Mouse (Mus musculus): ENCODE results near the gene Creb3l4. TPM values are rescaled to one million over a fixed set of nuclear protein-coding genes. Genes with fewer than 3 reads are reported as not detected.

The Creb3l4 gene
- polyA plus RNA-seq, 1 experiment from 2014 or later, result 10.9 TPM

DNA sequence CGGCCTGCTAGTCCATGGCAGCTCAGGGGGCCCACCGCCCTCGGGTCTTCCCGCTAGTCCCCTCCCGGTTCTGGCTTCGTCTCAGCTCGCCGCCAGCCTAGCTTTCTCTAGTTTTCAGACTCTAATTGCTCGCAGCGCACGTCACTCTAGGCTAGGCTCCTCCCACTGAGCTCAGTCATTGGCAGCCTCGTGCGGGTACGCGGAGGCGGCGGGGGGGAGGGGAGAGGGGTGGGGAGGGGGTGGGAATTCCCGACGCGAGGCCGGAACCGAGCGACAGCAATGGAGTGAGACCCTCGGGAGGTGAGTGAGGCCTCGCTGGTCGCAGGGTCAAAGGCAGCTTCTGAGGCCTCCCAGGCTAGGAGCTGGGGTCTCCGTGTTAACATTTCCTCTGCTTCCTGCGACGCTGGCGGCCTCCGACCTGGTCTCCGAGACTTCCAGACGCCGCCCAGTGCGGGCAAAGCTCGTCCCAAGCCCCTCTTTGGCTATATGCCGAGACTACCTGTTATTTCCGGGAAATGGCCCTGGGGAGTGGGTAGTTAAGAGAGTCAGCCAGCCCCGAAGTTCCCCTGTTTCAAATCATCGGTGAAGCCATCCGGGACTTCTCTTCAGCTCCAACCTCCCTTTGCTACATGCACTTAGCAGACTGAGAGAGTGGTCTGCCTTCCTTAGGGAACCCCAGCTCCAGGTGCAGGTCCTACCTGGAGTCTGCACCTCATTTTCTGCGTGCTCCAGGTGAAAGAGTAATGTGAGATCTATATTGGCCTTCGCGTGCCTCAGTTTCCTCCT, 4.8 kb upstream of the Creb3l4 start, which contains the start of gene Slc39a1:
TSS of gene Slc39a1 (plus strand) at position 213 of the 786 bp plus-strand sequence.
- no peaks in the 10 kb centered on the region for H3K27me3 ChIP-seq
- H3K4me2 ChIP-seq (replicated peaks), result peak within 1 kb of the TSS; percentile 90
- H3K27ac ChIP-seq, result peak within 1 kb of the TSS; percentile 91
- H3K9me3 ChIP-seq, result no peaks in the 10 kb centered on the region
- peaks cover 22% of the 10 kb centered on the region for H3K36me3 ChIP-seq
- peak; percentile 94 for ATAC-seq (ENCODE audit: low FRiP score, low read depth)
- H3K9ac ChIP-seq, result peak within 1 kb of the TSS; percentile 82
- H3K4me3 ChIP-seq, result peak within 1 kb of the TSS; percentile 79
- peaks cover 23% of the 10 kb centered on the region for H3K4me1 ChIP-seq
- under 1% methylated on average over 39 of the region's 44 CpGs for WGBS

DNA sequence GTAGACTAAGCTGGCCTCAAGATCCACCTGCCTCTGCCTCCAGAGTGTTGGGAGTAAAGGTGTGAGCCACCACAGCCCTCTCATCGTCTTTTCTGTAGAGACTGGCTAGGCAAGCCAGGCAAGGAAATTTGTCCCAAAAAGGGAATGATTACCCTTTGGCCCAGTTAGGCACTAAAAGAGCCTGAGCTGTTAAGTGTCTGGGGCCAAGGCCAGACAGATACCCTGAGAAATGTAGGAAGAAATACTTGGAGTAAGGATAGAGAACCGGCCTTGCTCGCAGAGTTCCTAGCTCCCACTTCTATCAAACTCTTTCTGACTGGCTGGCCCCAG, 4.3 kb upstream of the Creb3l4 start:
- H3K4me1 ChIP-seq, result peaks cover 29% of the 10 kb centered on the region
- peak overlapping the region; percentile 82 for H3K9ac ChIP-seq
- H3K4me2 ChIP-seq (replicated peaks), result peak overlapping the region; percentile 90
- H3K9me3 ChIP-seq, result no peaks in the 10 kb centered on the region
- peak overlapping the region; percentile 91 for H3K27ac ChIP-seq
- no peaks in the 10 kb centered on the region for H3K27me3 ChIP-seq
- 0% methylated on average over 3 of the region's 3 CpGs for WGBS
- peak; percentile 13; the same call in 1 of the 2 replicates for ATAC-seq (ENCODE audit: low FRiP score, low read depth)
- peak overlapping the region; percentile 79 for H3K4me3 ChIP-seq
- peaks cover 22% of the 10 kb centered on the region for H3K36me3 ChIP-seq

DNA sequence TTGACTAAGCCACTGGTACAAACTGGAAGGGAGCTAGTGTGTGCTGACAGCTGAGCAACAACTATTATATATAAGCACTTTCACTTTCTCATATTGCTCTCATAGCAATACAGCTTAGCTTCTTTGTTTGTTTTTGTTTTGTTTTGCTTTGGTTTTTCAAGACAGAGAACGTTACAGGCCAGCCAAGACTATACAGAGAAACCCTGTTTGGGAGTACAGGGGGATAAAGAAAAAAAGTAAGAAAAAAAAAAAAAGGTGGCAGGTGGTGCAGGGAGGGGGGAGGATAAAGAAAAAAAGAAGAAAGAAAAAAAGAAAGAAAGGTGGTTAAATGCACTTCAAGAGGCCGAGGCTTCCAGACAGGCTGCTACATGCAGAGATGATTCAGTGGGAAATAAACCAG, 2.1 kb upstream of the Creb3l4 start:
- H3K4me3 ChIP-seq, result no peak overlapping the region
- H3K27ac ChIP-seq, result no peak overlapping the region
- H3K9ac ChIP-seq, result no peak overlapping the region
- H3K27me3 ChIP-seq, result no peaks in the 10 kb centered on the region
- no peaks in the 10 kb centered on the region for H3K9me3 ChIP-seq
- WGBS, result 76% methylated on average over 2 of the region's 2 CpGs
- no peak for ATAC-seq (ENCODE audit: low FRiP score, low read depth)
- no peak overlapping the region for H3K4me2 ChIP-seq (replicated peaks)
- H3K4me1 ChIP-seq, result peaks cover 37% of the 10 kb centered on the region
- H3K36me3 ChIP-seq, result peaks cover 7% of the 10 kb centered on the region

DNA sequence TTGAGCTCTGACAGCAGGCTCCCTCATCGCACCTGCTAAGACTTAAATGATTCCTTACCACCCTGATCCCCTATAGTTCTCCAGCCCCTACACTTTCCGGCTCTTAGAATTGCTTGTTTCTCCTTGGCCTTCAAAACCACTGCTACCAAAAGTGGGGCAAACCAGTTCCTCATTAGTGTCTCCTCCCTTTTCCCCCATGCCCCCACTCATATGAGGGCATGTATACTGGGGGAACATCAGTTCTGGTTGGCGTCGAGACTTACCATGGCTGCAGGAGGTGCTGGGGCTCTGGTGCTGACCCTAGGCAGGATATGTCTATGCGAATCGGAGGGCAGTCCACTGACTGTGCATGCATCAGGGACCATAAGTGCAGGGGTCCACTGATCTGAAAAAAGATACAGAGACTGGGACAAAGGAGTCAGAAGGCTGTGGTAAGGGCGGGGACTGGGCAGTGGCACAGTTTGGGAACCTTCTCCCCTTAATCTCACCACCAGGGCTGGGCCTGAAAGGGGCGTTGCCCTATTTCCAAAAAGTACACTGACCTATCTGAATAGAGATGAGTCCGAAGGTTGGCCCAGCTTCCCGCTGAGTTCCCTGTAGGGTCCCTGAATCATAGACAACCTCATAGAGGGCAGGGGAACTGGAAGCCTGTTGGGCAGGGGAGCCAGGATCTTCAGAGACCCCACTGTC, 1.5 kb downstream of the Creb3l4 start:
- Histone ChIP-seq H3K27ac (no peak overlapping the region), H3K9ac (peak overlapping the region; percentile 59), H3K27me3 (no peaks in the 10 kb centered on the region), H3K4me2 (replicated peaks) (peak overlapping the region; percentile 64), H3K9me3 (no peaks in the 10 kb centered on the region), H3K36me3 (peaks cover 4% of the 10 kb centered on the region), H3K4me3 (no peak overlapping the region), H3K4me1 (peaks cover 22% of the 10 kb centered on the region)
- WGBS, result 85% methylated on average over 10 of the region's 10 CpGs
- no peak for ATAC-seq (ENCODE audit: low FRiP score, low read depth)

DNA sequence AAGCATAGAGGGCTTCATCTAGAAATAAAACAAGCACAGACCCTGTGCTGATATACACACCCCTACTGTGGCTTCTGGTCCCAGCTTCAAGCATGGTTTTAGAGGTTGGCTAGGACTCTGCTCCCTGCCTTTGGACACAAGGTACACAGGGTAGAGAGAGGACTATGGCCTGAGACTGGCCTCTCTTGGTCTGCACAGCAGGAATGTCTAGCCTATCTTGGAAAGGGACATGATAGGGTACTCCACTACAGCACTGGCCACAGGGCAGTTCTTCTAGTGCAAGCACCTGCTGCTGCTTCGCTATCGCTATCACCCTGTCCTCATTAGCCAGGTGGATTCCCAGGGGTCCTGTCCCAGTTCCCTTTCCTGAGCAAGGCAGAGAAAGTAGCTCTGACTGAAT, 2.1 kb downstream of the Creb3l4 start:
- peaks cover 22% of the 10 kb centered on the region for H3K4me1 ChIP-seq
- no peak overlapping the region; the same call in 1 of the 2 replicates for H3K9ac ChIP-seq
- no peak overlapping the region for H3K4me3 ChIP-seq
- H3K27me3 ChIP-seq, result no peaks in the 10 kb centered on the region
- WGBS, result 83% methylated on average over 2 of the region's 2 CpGs
- no peak overlapping the region for H3K4me2 ChIP-seq (replicated peaks)
- peaks cover 7% of the 10 kb centered on the region for H3K36me3 ChIP-seq
- ATAC-seq (ENCODE audit: low FRiP score, low read depth), result no peak
- H3K27ac ChIP-seq, result no peak overlapping the region
- H3K9me3 ChIP-seq, result no peaks in the 10 kb centered on the region

DNA sequence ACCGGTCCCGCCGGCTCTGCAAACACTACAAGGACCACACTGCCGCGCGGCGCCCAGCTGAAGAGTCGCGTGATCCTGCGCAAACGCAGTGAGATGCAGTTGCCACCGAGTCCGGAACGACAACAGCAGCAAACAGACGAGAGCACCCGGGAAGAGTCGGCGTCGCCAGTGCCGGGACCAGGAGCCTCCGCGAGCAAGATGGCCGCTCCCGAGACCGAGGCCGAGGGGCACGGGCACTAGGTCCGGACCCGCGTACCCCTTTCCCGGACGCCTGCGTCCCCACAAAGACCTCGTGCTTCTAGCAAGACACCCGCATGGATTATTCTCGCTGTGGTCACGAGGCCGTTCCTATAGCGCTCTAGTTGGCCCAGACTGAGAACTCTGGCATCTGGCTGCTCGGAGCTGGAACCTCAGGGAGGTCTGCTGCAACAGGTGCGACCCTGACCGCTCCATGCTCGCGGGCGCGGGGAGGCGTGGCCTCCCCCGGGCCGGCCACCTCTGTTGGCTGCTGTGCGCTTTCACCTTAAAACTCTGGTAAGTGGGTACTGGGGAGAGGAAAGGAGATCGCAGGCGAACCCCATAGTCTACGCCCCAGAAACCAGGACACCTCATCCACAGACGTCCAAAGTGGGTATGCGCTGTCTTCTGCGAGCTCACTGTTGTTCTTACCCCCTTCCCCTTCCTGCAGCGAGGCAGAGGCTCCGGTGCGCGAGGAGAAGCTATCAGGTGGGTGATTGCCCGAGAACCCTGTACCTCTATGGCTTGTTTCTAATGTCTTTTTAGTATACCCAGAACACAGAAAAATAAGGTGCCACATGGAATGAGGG, 11.6 kb downstream of the Creb3l4 start, which contains the start of gene Jtb:
TSS of gene Jtb (plus strand) at position 91 of the 827 bp plus-strand sequence.
- peaks cover 36% of the 10 kb centered on the region for H3K36me3 ChIP-seq
- peak; percentile 97 for ATAC-seq (ENCODE audit: low FRiP score, low read depth)
- peak within 1 kb of the TSS; percentile 84 for H3K4me2 ChIP-seq (replicated peaks)
- H3K9me3 ChIP-seq, result no peaks in the 10 kb centered on the region
- H3K27me3 ChIP-seq, result no peaks in the 10 kb centered on the region
- H3K4me1 ChIP-seq, result peaks cover 10% of the 10 kb centered on the region
- peak within 1 kb of the TSS; percentile 87 for H3K27ac ChIP-seq
- peak within 1 kb of the TSS; percentile 82 for H3K4me3 ChIP-seq
- whole genome bisulfite sequencing, result under 1% methylated on average over 61 of the region's 61 CpGs
- peak within 1 kb of the TSS; percentile 86 for H3K9ac ChIP-seq

DNA sequence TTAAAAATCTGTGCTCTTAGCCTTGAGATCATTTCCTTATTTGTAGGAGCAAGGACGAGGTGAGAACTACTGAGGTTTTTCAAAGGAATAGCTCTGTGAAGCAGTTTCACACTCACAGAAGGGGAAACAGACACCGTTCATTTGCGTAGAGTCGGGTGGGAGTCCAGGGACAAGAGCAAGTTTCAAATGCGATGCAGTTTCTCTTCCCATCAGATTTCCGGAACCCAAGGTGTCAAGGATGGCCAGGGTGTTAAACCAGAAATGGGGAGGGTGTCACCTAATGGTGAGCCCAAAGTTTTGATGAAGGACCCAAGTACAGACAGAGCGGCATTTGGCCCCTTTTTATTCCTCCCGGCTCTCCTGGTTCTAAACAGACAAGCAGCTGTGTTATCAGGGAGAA, 12.2 kb downstream of the Creb3l4 start:
- Histone ChIP-seq H3K36me3 (peaks cover 35% of the 10 kb centered on the region), H3K9ac (peak overlapping the region; percentile 86), H3K27me3 (no peaks in the 10 kb centered on the region), H3K27ac (no peak overlapping the region; the same call in 1 of the 2 replicates), H3K9me3 (no peaks in the 10 kb centered on the region), H3K4me3 (peak overlapping the region; percentile 82), H3K4me2 (replicated peaks) (peak overlapping the region; percentile 84), H3K4me1 (peaks cover 10% of the 10 kb centered on the region)
- WGBS, result 12% methylated on average over 8 of the region's 8 CpGs
- ATAC-seq (ENCODE audit: low FRiP score, low read depth), result no peak

DNA sequence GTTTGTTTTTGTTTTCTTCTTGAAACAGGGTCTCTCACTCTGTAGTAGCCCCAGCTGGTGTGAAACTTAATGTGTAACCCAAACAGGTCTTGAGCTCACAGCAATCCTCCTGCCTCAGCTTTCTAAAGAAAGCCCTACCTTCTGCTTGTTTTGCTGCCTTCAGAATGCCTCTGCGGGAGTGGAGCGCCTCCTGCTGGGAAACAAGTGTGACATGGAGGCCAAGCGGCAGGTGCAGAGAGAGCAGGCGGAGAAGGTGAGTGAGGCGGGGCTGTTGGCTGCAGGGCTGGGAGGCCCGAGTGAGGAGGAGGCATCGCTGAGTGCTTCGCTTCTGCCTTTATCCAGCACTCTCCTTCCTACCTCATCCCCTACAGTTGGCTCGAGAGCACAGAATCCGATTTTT, 19.0 kb downstream of the Creb3l4 start:
- no peak for ATAC-seq (ENCODE audit: low FRiP score, low read depth)
- 78% methylated on average over 10 of the region's 10 CpGs for WGBS
- no peak overlapping the region for H3K27ac ChIP-seq
- H3K27me3 ChIP-seq, result no peaks in the 10 kb centered on the region
- no peak overlapping the region for H3K4me3 ChIP-seq
- H3K4me1 ChIP-seq, result peaks cover 14% of the 10 kb centered on the region
- no peaks in the 10 kb centered on the region for H3K9me3 ChIP-seq
- H3K36me3 ChIP-seq, result peaks cover 36% of the 10 kb centered on the region
- no peak overlapping the region for H3K9ac ChIP-seq
- no peak overlapping the region for H3K4me2 ChIP-seq (replicated peaks)

DNA sequence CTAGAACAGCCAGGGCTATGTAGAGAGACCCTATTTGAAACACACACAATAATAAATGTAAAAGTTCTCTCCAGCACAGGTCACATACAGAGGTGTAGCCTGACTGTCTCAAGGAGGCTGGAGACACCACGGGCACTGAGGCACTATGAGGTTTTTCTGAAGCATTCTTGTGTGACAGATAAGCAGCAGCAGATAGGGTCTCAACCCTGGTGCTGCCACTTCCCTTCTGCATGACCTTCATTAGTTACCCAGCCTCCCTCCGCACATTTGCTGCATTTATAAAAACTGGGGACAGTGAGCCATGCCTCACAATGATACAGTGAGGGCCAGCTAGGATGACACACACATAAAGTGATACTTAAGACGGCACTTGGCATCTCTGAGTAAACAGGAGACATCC, 20.4 kb downstream of the Creb3l4 start:
- Histone ChIP-seq H3K27ac (no peak overlapping the region), H3K27me3 (no peaks in the 10 kb centered on the region), H3K9ac (no peak overlapping the region), H3K4me3 (no peak overlapping the region), H3K4me1 (peaks cover 14% of the 10 kb centered on the region), H3K4me2 (replicated peaks) (no peak overlapping the region), H3K9me3 (no peaks in the 10 kb centered on the region), H3K36me3 (peaks cover 36% of the 10 kb centered on the region)
- ATAC-seq (ENCODE audit: low FRiP score, low read depth), result no peak
- whole genome bisulfite sequencing, result 87% methylated on average over 3 of the region's 3 CpGs

DNA sequence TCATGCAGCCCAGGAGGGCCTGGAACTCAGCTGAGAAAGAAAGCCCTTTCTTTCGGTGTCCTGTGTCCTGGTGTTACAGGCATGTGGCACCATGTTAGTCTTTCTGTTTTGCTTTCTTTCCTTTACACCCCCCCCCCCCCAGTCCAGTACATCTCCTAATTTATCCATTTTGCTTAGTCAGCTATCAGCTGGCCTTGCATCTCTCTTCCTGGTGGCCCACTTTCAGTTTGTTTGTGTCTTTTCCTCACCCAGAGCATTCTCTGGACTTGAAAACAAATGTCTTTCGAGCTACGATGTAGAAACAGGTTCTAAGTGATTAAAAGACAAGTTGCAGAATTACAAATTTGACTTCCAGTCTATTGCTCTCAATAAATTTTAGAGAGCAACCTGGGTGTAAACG, 20.9 kb downstream of the Creb3l4 start:
- H3K9ac ChIP-seq, result no peak overlapping the region
- H3K36me3 ChIP-seq, result peaks cover 36% of the 10 kb centered on the region
- 0 out of 2 replicates have a peak overlapping the region, but pooled peaks have one; percentile 77 for H3K4me2 ChIP-seq (replicated peaks)
- peaks cover 14% of the 10 kb centered on the region for H3K4me1 ChIP-seq
- no peaks in the 10 kb centered on the region for H3K27me3 ChIP-seq
- ATAC-seq (ENCODE audit: low FRiP score, low read depth), result no peak
- H3K4me3 ChIP-seq, result no peak overlapping the region
- 92% methylated on average over 4 of the region's 4 CpGs for WGBS
- H3K9me3 ChIP-seq, result no peaks in the 10 kb centered on the region
- H3K27ac ChIP-seq, result no peak overlapping the region

DNA sequence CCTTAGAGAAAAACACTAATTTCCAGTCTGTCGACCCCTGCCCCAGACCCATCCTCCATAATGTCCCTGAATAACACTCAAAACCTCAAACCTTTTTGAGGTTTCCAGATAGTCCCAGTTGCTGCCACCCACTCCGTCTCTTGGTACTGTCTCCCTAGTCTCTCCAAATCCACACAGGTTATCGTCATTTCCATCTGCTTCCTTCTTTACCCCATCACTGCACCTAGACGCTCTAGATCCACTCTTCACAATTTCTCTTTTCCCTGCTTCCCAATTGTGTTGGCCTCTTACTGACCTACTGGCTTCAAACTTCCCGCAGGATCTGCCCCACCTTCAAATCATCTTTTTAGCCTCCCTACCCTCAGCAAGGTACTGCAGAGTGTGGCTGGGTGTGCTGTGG, 22.2 kb downstream of the Creb3l4 start:
- Histone ChIP-seq H3K4me3 (peak overlapping the region; percentile 57), H3K9me3 (no peaks in the 10 kb centered on the region), H3K36me3 (peaks cover 33% of the 10 kb centered on the region), H3K27me3 (no peaks in the 10 kb centered on the region), H3K9ac (peak overlapping the region; percentile 72), H3K27ac (peak overlapping the region; percentile 88; the same call in 1 of the 2 replicates), H3K4me1 (peaks cover 17% of the 10 kb centered on the region), H3K4me2 (replicated peaks) (peak overlapping the region; percentile 77)
- 22% methylated on average over 5 of the region's 5 CpGs for WGBS
- ATAC-seq (ENCODE audit: low FRiP score, low read depth), result no peak

All from limb, embryonic 13.5 days (tissue).